Mouse (Mus musculus) kidney, embryonic 16.5 days (tissue): ENCODE data around the gene Arid1b. TPM values are rescaled to one million over a fixed set of nuclear protein-coding genes. Genes with fewer than 3 reads are reported as not detected.

ENCODE experiments used
- ATAC-seq: fragments of 200-750 bp; cut with Nextera tagmentation; 2 replicates; pipeline ENCODE4 v1.8.0; 2017; ENCODE audit warnings: moderate TSS enrichment; ENCODE audit not compliant: low FRiP score, low TSS enrichment
- H3K27ac ChIP-seq: fragments of 300-500 bp; sonication (generic); 2 replicates; pipeline ENCODE4 v1.5.1; 2014; ENCODE audit warnings: low read length
- H3K27me3 ChIP-seq: fragments of 300-500 bp; sonication (generic); 2 replicates; pipeline ENCODE4 v1.6.1; 2014; ENCODE audit warnings: low read length, control low read depth, mixed read lengths; ENCODE audit not compliant: insufficient read depth
- H3K36me3 ChIP-seq: fragments of 300-500 bp; sonication (generic); 2 replicates; pipeline ENCODE4 v1.6.1; 2014; ENCODE audit warnings: low read length, control low read depth, mixed read lengths; ENCODE audit not compliant: insufficient read depth
- H3K4me1 ChIP-seq: fragments of 300-500 bp; sonication (generic); 2 replicates; pipeline ENCODE4 v1.6.1; 2014; ENCODE audit warnings: low read length, control low read depth, mixed read lengths; ENCODE audit not compliant: insufficient read depth
- H3K4me2 ChIP-seq: fragments of 300-500 bp; sonication (generic); replicated peaks from 2 replicates; pipeline ENCODE4 v1.6.1; 2014; ENCODE audit warnings: low read depth, low read length
- H3K4me3 ChIP-seq: fragments of 300-500 bp; sonication (generic); 2 replicates; pipeline ENCODE4 v1.5.1; 2014; ENCODE audit warnings: mild to moderate bottlenecking, low read length
- H3K9ac ChIP-seq: fragments of 300-500 bp; sonication (generic); replicated peaks from 2 replicates; pipeline ENCODE4 v1.6.1; 2014; ENCODE audit warnings: low read length
- H3K9me3 ChIP-seq: fragments of 300-500 bp; sonication (generic); 2 replicates; pipeline ENCODE4 v1.6.1; 2016; ENCODE audit warnings: low read length, control low read depth
- WGBS: fragments of 180-500 bp; shearing (Covaris S2); extraction: QIAGEN DNeasy Blood & Tissue Kit; methylation state at CpG from one replicate; pipeline ENCODE4 v1.1.7; 2014; 5-methylcytosine and 5-hydroxymethylcytosine counted together
- polyA plus RNA-seq: library from polyadenylated mRNA; unstranded; fragments of >200 nt; fragmentation: Nextera tagmentation; extraction: Ambion mirVana; gene quantifications from 2 replicates; pipeline ENCODE4 v1.2.1, GENCODE M21; 2015

Gene Arid1b
- polyA plus RNA-seq, 1 experiment from 2014 or later = 10.9 TPM

DNA sequence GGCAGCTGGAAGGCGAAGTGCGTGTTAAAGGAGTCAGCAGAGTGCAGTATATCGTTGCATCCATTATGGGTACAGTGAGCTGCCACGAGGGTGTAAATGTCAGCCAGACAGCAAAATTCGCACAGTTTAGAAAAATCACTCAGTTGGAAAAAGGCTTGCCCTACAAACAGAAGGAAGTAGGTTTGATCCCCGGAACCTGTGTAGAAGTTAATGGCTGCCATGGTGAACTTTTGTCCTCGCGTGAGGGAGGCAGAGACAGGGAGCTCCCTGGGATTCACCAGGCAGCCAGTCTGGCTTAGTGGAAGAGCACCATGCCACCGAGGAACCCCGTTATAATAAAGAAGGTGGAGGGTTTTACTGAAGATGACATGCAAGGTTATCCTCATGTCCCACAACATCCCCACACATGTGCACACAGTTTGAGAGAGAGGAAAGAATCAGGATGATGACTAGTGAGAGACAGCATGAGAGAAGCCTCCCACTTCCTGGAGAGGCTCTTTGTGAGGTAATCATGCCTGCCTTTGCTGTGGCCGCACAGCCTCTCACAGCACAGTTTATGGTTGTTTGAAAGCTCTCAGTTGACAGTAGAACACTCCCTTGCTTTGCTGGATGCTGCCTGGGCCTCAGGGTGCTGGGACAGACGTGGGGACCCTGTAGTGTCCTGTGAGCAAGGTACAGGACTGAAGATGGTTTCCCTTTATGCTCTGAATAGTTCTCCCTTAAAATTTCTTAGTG lies 15.6 kb downstream of the Arid1b start:
- no peak for ATAC-seq
- Histone ChIP-seq H3K36me3 (no peaks in the 10 kb centered on the region), H3K4me1 (peaks cover 78% of the 10 kb centered on the region), H3K9me3 (no peaks in the 10 kb centered on the region), H3K27ac (no peak overlapping the region), H3K4me2 (no peak overlapping the region), H3K27me3 (no peaks in the 10 kb centered on the region), H3K4me3 (no peak overlapping the region), H3K9ac (no peak overlapping the region)
- WGBS = 53% methylated on average over 12 of the region's 12 CpGs

DNA sequence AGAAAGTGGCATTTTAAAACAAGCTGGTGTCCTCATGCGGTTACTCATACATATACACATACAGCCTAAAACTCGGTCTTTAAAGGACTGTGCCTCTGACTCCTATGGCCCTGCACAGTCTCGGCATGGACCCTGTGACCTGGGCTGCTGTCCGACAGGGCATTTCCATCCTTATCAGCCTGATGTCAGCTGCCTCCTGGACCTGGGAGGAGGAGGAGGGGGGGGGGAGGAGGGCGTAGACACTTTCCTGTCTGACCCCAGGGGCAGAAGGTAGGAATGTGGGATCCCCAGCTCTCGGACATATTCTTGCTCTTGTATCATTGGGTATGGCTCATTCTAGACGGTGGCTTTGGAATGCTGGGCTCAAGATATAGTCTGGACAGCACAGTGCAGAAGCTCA lies 16.6 kb downstream of the Arid1b start:
- H3K27ac ChIP-seq = no peak overlapping the region
- ATAC-seq = no peak
- peaks cover 69% of the 10 kb centered on the region for H3K4me1 ChIP-seq
- H3K27me3 ChIP-seq = no peaks in the 10 kb centered on the region
- no peak overlapping the region for H3K4me3 ChIP-seq
- no peak overlapping the region for H3K9ac ChIP-seq
- WGBS = 63% methylated on average over 7 of the region's 7 CpGs
- H3K4me2 ChIP-seq = no peak overlapping the region
- no peaks in the 10 kb centered on the region for H3K36me3 ChIP-seq
- H3K9me3 ChIP-seq = no peaks in the 10 kb centered on the region

GRCm38 (mm10) chr17:5012091-5012490 lies 18.0 kb downstream of the Arid1b start:
- ATAC-seq = peak; percentile 25; the same call in 1 of the 2 replicates
- Histone ChIP-seq H3K4me1 (peaks cover 58% of the 10 kb centered on the region), H3K36me3 (no peaks in the 10 kb centered on the region), H3K27ac (no peak overlapping the region), H3K4me2 (no peak overlapping the region), H3K27me3 (no peaks in the 10 kb centered on the region), H3K4me3 (no peak overlapping the region), H3K9me3 (no peaks in the 10 kb centered on the region), H3K9ac (no peak overlapping the region)
- WGBS = 18% methylated on average over 3 of the region's 3 CpGs

- no peak overlapping the region for H3K9ac ChIP-seq
- no peaks in the 10 kb centered on the region for H3K27me3 ChIP-seq
- 0 out of 2 replicates have a peak, but pooled peaks have one; percentile 25 for ATAC-seq
- no peak overlapping the region for H3K27ac ChIP-seq
- H3K4me1 ChIP-seq = peaks cover 54% of the 10 kb centered on the region
- WGBS = 56% methylated on average over 4 of the region's 4 CpGs
- H3K9me3 ChIP-seq = no peaks in the 10 kb centered on the region
- no peaks in the 10 kb centered on the region for H3K36me3 ChIP-seq
- no peak overlapping the region for H3K4me3 ChIP-seq
- no peak overlapping the region for H3K4me2 ChIP-seq
These were observed 18.4 kb downstream of the Arid1b start for GRCm38 (mm10) chr17:5012517-5012916.

DNA sequence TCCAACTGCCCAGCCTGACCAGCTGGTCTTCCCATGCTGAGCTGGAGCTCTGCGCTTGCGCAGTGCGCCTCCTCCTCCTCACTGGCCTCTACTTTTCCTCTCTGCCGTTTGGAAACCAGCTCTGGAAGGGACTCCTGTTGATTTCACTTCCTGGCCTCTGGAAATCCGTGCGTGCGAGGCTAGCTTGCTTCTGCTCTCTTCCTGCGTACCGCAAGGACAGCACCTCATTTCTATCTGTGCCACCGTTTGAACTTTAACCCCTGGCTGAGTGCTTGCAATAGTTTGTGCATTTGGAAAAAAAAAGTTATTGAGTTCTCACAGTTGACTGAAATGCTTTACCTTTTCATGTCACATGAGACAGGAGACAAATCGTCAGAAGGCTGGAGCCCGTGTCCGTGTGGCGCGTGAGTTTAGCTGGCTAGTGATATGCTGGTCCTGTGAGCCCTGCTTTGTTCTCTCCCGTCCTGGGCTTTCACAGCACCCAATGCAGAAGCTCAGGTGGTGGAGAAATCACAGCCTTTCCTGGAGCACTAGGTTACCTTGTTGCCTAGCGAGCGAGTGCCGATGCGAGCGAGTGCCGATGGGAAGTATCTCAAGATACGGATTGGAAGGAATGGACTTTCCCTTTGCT lies 20.3 kb downstream of the Arid1b start:
- no peaks in the 10 kb centered on the region for H3K9me3 ChIP-seq
- ATAC-seq = no peak
- WGBS = 82% methylated on average over 23 of the region's 23 CpGs
- H3K36me3 ChIP-seq = no peaks in the 10 kb centered on the region
- H3K27me3 ChIP-seq = no peaks in the 10 kb centered on the region
- H3K4me2 ChIP-seq = no peak overlapping the region
- H3K4me3 ChIP-seq = no peak overlapping the region
- H3K4me1 ChIP-seq = peaks cover 35% of the 10 kb centered on the region
- H3K9ac ChIP-seq = no peak overlapping the region
- H3K27ac ChIP-seq = no peak overlapping the region

GRCm38 (mm10) chr17:5016404-5016803 lies 22.3 kb downstream of the Arid1b start:
- Histone ChIP-seq H3K36me3 (no peaks in the 10 kb centered on the region), H3K9ac (no peak overlapping the region), H3K4me2 (no peak overlapping the region), H3K4me1 (peaks cover 28% of the 10 kb centered on the region), H3K4me3 (no peak overlapping the region), H3K9me3 (no peaks in the 10 kb centered on the region), H3K27me3 (no peaks in the 10 kb centered on the region), H3K27ac (no peak overlapping the region)
- ATAC-seq = no peak
- 66% methylated on average over 4 of the region's 4 CpGs for WGBS

DNA sequence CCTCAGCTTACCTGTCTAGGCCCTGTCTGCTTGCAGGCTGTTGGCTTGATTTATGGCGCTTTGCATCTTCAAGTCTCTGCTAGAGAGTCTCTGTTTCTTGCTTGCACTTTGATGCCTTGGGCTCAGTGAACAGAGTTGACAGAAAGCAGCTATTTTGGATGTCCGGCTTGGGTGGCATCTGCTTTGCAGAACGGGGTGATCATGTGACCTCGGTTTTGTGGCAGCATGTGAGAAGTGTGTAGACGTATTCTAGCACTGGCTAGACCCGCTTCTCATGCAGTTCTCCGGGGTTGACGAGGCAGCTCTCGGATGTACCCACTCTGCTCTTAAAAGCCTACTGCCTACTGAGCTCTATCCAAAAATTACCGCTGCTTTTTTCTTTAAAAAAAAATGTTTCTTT lies 22.9 kb downstream of the Arid1b start:
- Histone ChIP-seq H3K36me3 (no peaks in the 10 kb centered on the region), H3K4me3 (no peak overlapping the region), H3K9ac (no peak overlapping the region), H3K4me1 (peaks cover 30% of the 10 kb centered on the region), H3K4me2 (no peak overlapping the region), H3K27me3 (no peaks in the 10 kb centered on the region), H3K27ac (no peak overlapping the region), H3K9me3 (no peaks in the 10 kb centered on the region)
- ATAC-seq = no peak
- WGBS = 87% methylated on average over 10 of the region's 10 CpGs

GRCm38 (mm10) chr17:5021303-5022003 lies 27.3 kb downstream of the Arid1b start:
- Histone ChIP-seq H3K4me3 (no peak overlapping the region), H3K27ac (0 out of 2 replicates have a peak overlapping the region, but pooled peaks have one; percentile 19), H3K9ac (0 out of 2 replicates have a peak overlapping the region, but pooled peaks have one; percentile 11), H3K4me2 (0 out of 2 replicates have a peak overlapping the region, but pooled peaks have one; percentile 16), H3K9me3 (no peaks in the 10 kb centered on the region), H3K36me3 (no peaks in the 10 kb centered on the region), H3K27me3 (no peaks in the 10 kb centered on the region), H3K4me1 (peaks cover 41% of the 10 kb centered on the region)
- 26% methylated on average over 11 of the region's 11 CpGs for WGBS
- 0 out of 2 replicates have a peak, but pooled peaks have one; percentile 31 for ATAC-seq

DNA sequence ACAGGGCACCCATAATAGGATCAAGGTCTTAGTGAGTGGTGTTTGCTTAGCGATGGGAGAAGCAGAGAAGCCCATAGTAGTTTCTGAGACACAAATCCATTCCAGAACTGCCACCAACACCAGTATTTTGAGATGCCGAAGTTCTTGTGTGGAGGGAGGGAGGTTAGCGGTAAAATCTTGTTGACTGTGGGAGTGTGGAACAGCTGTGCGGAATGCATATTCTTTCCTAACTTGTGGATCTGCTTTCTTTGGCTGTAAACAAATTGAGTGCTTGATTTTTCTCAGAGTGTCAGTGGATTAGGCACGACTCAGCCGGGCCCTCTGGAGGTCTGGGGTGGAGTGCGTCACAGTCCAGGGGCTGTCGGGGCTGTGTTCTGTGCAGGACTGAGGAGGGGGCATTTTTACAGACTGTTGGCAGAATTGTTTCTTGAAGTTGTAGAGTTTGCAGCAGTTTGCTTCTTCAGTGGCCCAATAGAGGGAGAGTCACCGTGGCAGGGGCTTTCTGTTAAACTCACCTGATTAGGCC lies 27.9 kb downstream of the Arid1b start:
- H3K4me2 ChIP-seq = 0 out of 2 replicates have a peak overlapping the region, but pooled peaks have one; percentile 16
- H3K9ac ChIP-seq = 0 out of 2 replicates have a peak overlapping the region, but pooled peaks have one; percentile 11
- ATAC-seq = no peak
- 0 out of 2 replicates have a peak overlapping the region, but pooled peaks have one; percentile 19 for H3K27ac ChIP-seq
- no peaks in the 10 kb centered on the region for H3K27me3 ChIP-seq
- no peaks in the 10 kb centered on the region for H3K36me3 ChIP-seq
- no peak overlapping the region for H3K4me3 ChIP-seq
- H3K9me3 ChIP-seq = no peaks in the 10 kb centered on the region
- H3K4me1 ChIP-seq = peaks cover 44% of the 10 kb centered on the region
- WGBS = 48% methylated on average over 9 of the region's 9 CpGs
